Mouse (Mus musculus): ENCODE results near the gene Gm6121.
"Not testable (repeated sequence)": the region's sequence is repeated elsewhere in the genome, so short reads cannot be mapped to it uniquely, and the experiment has no call there.

Gene Gm6121

DNA sequence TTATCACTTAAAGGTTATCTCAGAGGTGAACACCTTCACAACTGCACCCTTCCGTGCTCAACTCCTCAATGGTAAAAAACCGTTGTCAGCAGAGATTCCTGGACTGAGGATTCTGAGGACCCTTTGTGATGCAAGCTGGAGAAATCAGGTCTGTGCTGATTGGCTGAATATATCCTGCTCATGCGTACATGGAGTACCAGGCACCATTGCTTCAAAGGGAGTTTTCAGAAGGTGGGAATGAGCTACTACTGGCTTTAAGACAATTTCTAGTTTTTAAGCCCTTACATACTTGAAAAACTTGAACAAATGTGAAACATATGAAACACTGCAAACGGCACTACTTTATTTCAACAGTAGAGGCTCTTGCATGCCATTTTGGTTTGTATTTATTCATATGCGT, at the start of gene Gm6121:
Gm6121 (minus strand) TSS at position 101 of the 400 bp plus-strand sequence.
- not testable (repeated sequence) for DNase-seq

All from kidney, postnatal 10 days (tissue).